Mouse (Mus musculus) myocyte (in vitro differentiated cells): ENCODE results near the gene Rab3il1.

Source experiments
- CEBPB ChIP-seq: IDR thresholded peaks from 2 replicates; pipeline ENCODE4 v1.6.1; 2011; ENCODE audit warnings: mild to moderate bottlenecking, moderate library complexity; ENCODE audit not compliant: poor library complexity, insufficient read depth, severe bottlenecking
- POLR2A ChIP-seq: IDR thresholded peaks from one replicate; pipeline ENCODE4 v1.6.1; 2011; ENCODE audit warnings: low read depth, mild to moderate bottlenecking, control low read depth, moderate library complexity; ENCODE audit not compliant: insufficient read length
- POLR2AphosphoS2 ChIP-seq: IDR thresholded peaks from one replicate; pipeline ENCODE4 v1.6.1; 2011; ENCODE audit warnings: low read depth, control low read depth; ENCODE audit not compliant: insufficient read length
- REST ChIP-seq: IDR thresholded peaks from one replicate; pipeline ENCODE4 v1.6.1; 2011; ENCODE audit warnings: mild to moderate bottlenecking, control low read depth, moderate library complexity; ENCODE audit not compliant: insufficient read depth, insufficient read length
- USF1 ChIP-seq: IDR thresholded peaks from one replicate; pipeline ENCODE4 v1.6.1; 2011; ENCODE audit warnings: low read depth, mild to moderate bottlenecking, control low read depth, moderate library complexity

DNA sequence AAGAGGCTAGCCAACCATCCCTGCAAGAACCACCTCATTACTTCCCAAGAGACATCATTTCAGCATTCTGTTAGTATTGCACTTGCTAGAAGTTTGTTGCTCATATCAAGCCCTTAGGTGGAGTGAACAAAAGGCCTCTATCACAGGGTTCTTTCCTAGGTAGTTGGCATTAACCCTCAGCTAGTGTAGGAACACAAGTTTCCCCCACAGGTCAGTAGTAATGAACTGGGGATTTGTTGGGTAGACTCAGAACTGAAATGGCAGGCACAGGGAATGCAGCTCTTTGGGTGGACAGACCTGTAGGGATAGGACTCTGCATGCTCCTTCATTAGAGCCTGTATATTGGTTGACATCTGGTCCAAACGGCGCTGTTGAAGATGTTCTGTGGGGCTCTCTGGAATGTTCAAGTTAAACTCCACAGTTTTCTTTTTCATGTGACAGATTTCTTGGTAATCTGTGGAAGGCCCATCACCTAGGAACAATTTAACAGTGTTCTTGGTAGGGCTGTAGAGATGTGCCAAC is 15.5 kb upstream of the Rab3il1 start:
- TF ChIP-seq USF1 (no peak), POLR2AphosphoS2 (peak; percentile 72), CEBPB (no peak), REST (no peak), POLR2A (peak; percentile 20)
